Mouse (Mus musculus): ENCODE measurements at regions not wholly inside any gene's neighbourhood (a gene's known extent, or its start where the extent isn't known, plus 50 kb on each side); places are given as distances from the start of the nearest gene placed in this dataset.

- TF ChIP-seq CTCF (IDR thresholded peaks at IDR 0.05; ENCODE audit: extremely low read depth, insufficient read depth, low read length) (no peak), POLR2A (IDR thresholded peaks at IDR 0.05; ENCODE audit: extremely low read depth, insufficient read depth, low read length) (no peak)
- H3K4me1 ChIP-seq (ENCODE audit: control insufficient read depth, insufficient read depth, low read length): no peaks in the 10 kb centered on the region; the same call in 1 of the 2 replicates
- H3K27ac ChIP-seq (ENCODE audit: insufficient read depth, low read length): no peak overlapping the region
- H3K4me3 ChIP-seq (ENCODE audit: insufficient read depth, low read length): no peak overlapping the region
These were observed 59.2 kb upstream of the Klf6 start for GRCm38 (mm10) chr13:5802079-5802478.

- Histone ChIP-seq H3K4me1 (ENCODE audit: control insufficient read depth, insufficient read depth, low read length) (no peaks in the 10 kb centered on the region; the same call in 1 of the 2 replicates), H3K27ac (ENCODE audit: insufficient read depth, low read length) (no peak overlapping the region), H3K4me3 (ENCODE audit: insufficient read depth, low read length) (no peak overlapping the region)
- TF ChIP-seq POLR2A (IDR thresholded peaks at IDR 0.05; ENCODE audit: extremely low read depth, insufficient read depth, low read length) (no peak), CTCF (IDR thresholded peaks at IDR 0.05; ENCODE audit: extremely low read depth, insufficient read depth, low read length) (no peak)
These were observed 58.5 kb upstream of the Klf6 start for GRCm38 (mm10) chr13:5802826-5803225.

- no peaks in the 10 kb centered on the region; the same call in 1 of the 2 replicates for H3K4me1 ChIP-seq (ENCODE audit: control insufficient read depth, insufficient read depth, low read length)
- no peak overlapping the region for H3K4me3 ChIP-seq (ENCODE audit: insufficient read depth, low read length)
- no peak overlapping the region; the same call in 1 of the 2 replicates for H3K27ac ChIP-seq (ENCODE audit: insufficient read depth, low read length)
- TF ChIP-seq CTCF (IDR thresholded peaks at IDR 0.05; ENCODE audit: extremely low read depth, insufficient read depth, low read length): no peak
- no peak for TF ChIP-seq POLR2A (IDR thresholded peaks at IDR 0.05; ENCODE audit: extremely low read depth, insufficient read depth, low read length)
These were observed 57.5 kb upstream of the Klf6 start for GRCm38 (mm10) chr13:5803540-5804380.

- Histone ChIP-seq H3K4me1 (ENCODE audit: control insufficient read depth, insufficient read depth, low read length) (no peaks in the 10 kb centered on the region; the same call in 1 of the 2 replicates), H3K4me3 (ENCODE audit: insufficient read depth, low read length) (no peak overlapping the region), H3K27ac (ENCODE audit: insufficient read depth, low read length) (no peak overlapping the region)
- TF ChIP-seq POLR2A (IDR thresholded peaks at IDR 0.05; ENCODE audit: extremely low read depth, insufficient read depth, low read length) (no peak), CTCF (IDR thresholded peaks at IDR 0.05; ENCODE audit: extremely low read depth, insufficient read depth, low read length) (no peak)
These were observed 56.8 kb upstream of the Klf6 start for GRCm38 (mm10) chr13:5804381-5804941.

GRCm38 (mm10) chr13:5808380-5808779, 52.9 kb upstream of the Klf6 start:
- no peak overlapping the region for H3K27ac ChIP-seq (ENCODE audit: insufficient read depth, low read length)
- no peak for TF ChIP-seq POLR2A (IDR thresholded peaks at IDR 0.05; ENCODE audit: extremely low read depth, insufficient read depth, low read length)
- TF ChIP-seq CTCF (IDR thresholded peaks at IDR 0.05; ENCODE audit: extremely low read depth, insufficient read depth, low read length): no peak

More at GRCm38 (mm10) chr13:5808380-5808779, 52.9 kb upstream of the Klf6 start:
- no peak overlapping the region for H3K4me3 ChIP-seq (ENCODE audit: insufficient read depth, low read length)
- H3K4me1 ChIP-seq (ENCODE audit: control insufficient read depth, insufficient read depth, low read length): no peaks in the 10 kb centered on the region; the same call in 1 of the 2 replicates
